Mouse (Mus musculus): ENCODE data around the gene Capn8. TPM values are rescaled to one million over a fixed set of nuclear protein-coding genes. Genes with fewer than 3 reads are reported as not detected.

Gene Capn8
- polyA plus RNA-seq, 1 experiment, result 1.4 TPM

DNA sequence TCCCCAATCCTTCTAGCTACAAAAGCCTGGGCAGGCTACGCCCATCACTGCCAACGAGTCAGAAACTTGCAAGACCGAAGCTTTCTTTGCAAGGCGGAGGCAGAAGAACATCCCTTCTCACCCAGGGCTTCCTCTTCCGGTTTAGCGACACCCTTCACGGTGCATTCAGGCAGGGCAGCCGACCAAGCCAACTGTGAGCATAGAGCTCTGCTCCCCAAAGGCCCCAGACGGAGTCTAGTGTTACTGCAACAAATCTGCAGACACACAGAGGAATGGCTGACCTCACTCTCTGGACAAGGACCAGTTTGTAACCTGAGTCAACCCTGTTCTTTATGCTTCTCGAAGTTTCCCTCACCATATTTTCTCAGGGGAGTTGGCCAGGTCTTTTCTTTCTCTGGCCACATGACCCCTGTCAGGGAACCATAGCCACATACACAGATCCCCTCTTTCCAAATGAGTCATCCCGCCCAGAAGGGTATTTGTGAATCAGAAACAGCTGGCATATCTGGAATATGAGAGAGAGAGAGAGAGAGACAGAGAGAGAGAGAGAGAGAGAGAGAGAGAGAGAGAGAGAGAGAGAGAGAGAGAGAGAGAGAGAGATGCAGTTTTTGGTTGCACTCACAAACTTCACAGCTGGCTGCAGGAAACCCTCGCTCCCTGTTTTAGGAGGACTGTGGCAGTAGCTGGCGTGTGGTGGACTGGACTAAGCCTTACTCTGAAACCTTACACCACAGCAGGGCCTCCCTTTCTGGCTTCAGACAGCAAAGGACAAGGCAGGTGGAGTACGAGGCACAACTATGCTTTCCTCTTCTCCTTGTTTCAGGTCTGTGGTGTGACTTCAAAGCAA, 44.5 kb upstream of the Capn8 start:
- TF ChIP-seq POLR2A (IDR thresholded peaks at IDR 0.05; ENCODE audit: control insufficient read depth, low read depth, low read length), result no peak
- no peak for TF ChIP-seq CTCF (IDR thresholded peaks at IDR 0.05; ENCODE audit: control insufficient read depth, insufficient read depth, insufficient replicate concordance, low read depth, low read length)
- Histone ChIP-seq H3K27me3 (ENCODE audit: control insufficient read depth, insufficient read depth, low read length) (peaks cover 4% of the 10 kb centered on the region; the same call in 1 of the 2 replicates), H3K27ac (ENCODE audit: control insufficient read depth, insufficient read depth, low read depth, low read length) (no peak overlapping the region), H3K4me1 (ENCODE audit: control insufficient read depth, insufficient read depth, low read length) (peaks cover 2% of the 10 kb centered on the region), H3K4me3 (ENCODE audit: control insufficient read depth, low read depth, low read length) (no peak overlapping the region), H3K36me3 (ENCODE audit: control insufficient read depth, insufficient read depth, low read length) (no peaks in the 10 kb centered on the region)

DNA sequence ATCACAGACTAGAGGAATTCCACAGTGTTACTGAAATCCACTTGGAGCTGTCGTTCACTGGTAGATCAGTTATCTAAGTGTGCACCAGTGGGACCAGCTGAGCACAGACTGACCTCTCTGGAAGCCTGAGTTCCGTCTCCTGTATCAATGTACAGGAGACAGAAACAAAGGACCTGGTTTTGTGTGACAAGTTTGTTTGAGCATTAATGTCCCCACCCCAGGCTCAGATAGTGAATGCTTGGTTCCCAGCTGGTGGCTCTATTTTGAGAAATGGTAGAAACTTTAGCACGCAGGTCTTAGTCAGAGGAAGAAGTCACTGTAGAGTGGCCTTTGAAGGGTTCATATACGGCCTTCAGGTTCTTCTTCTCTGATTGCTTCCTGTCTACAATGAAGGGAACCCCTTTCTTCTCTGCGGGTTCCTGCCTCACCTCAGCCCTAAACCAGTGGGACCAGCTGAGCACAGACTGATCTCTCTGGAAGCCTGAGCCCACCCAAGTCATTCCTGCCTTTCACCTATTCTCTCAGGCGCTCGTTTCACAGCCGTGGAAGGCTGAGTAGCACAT, 43.8 kb upstream of the Capn8 start:
- Histone ChIP-seq H3K4me3 (ENCODE audit: control insufficient read depth, low read depth, low read length) (no peak overlapping the region), H3K27ac (ENCODE audit: control insufficient read depth, insufficient read depth, low read depth, low read length) (no peak overlapping the region), H3K36me3 (ENCODE audit: control insufficient read depth, insufficient read depth, low read length) (no peaks in the 10 kb centered on the region), H3K4me1 (ENCODE audit: control insufficient read depth, insufficient read depth, low read length) (peaks cover 2% of the 10 kb centered on the region), H3K27me3 (ENCODE audit: control insufficient read depth, insufficient read depth, low read length) (peaks cover 4% of the 10 kb centered on the region; the same call in 1 of the 2 replicates)
- TF ChIP-seq CTCF (IDR thresholded peaks at IDR 0.05; ENCODE audit: control insufficient read depth, insufficient read depth, insufficient replicate concordance, low read depth, low read length), result no peak
- TF ChIP-seq POLR2A (IDR thresholded peaks at IDR 0.05; ENCODE audit: control insufficient read depth, low read depth, low read length), result no peak

DNA sequence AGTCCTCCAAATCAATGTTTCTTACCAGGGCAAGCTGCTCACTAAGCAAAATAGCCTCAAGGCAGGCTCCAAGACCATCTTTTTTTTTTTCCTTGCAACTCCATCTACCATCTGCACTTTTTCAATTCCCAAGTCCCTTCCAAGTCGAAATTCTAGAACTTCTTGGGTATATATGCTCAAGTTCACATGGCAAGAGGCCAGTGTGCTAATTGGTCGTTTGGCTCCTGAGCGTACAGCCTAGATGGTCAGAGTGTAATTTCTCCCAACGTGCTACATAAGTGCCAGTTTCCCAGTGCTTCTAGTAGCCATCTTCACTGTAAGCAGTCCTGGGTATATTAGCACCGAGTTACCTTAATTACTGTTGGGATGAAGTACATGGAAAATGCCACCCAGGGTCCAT, 41.8 kb upstream of the Capn8 start:
- peaks cover 2% of the 10 kb centered on the region for H3K4me1 ChIP-seq (ENCODE audit: control insufficient read depth, insufficient read depth, low read length)
- no peak for TF ChIP-seq CTCF (IDR thresholded peaks at IDR 0.05; ENCODE audit: control insufficient read depth, insufficient read depth, insufficient replicate concordance, low read depth, low read length)
- TF ChIP-seq POLR2A (IDR thresholded peaks at IDR 0.05; ENCODE audit: control insufficient read depth, low read depth, low read length), result no peak
- H3K36me3 ChIP-seq (ENCODE audit: control insufficient read depth, insufficient read depth, low read length), result no peaks in the 10 kb centered on the region
- no peak overlapping the region for H3K4me3 ChIP-seq (ENCODE audit: control insufficient read depth, low read depth, low read length)
- H3K27me3 ChIP-seq (ENCODE audit: control insufficient read depth, insufficient read depth, low read length), result no peaks in the 10 kb centered on the region
- no peak overlapping the region for H3K27ac ChIP-seq (ENCODE audit: control insufficient read depth, insufficient read depth, low read depth, low read length)

GRCm38 (mm10) chr1:182523692-182524091, 41.1 kb upstream of the Capn8 start:
- no peak for TF ChIP-seq POLR2A (IDR thresholded peaks at IDR 0.05; ENCODE audit: control insufficient read depth, low read depth, low read length)
- TF ChIP-seq CTCF (IDR thresholded peaks at IDR 0.05; ENCODE audit: control insufficient read depth, insufficient read depth, insufficient replicate concordance, low read depth, low read length), result no peak
- peaks cover 5% of the 10 kb centered on the region for H3K4me1 ChIP-seq (ENCODE audit: control insufficient read depth, insufficient read depth, low read length)
- H3K36me3 ChIP-seq (ENCODE audit: control insufficient read depth, insufficient read depth, low read length), result no peaks in the 10 kb centered on the region
- H3K27me3 ChIP-seq (ENCODE audit: control insufficient read depth, insufficient read depth, low read length), result no peaks in the 10 kb centered on the region
- no peak overlapping the region for H3K27ac ChIP-seq (ENCODE audit: control insufficient read depth, insufficient read depth, low read depth, low read length)
- no peak overlapping the region for H3K4me3 ChIP-seq (ENCODE audit: control insufficient read depth, low read depth, low read length)

- TF ChIP-seq CTCF (IDR thresholded peaks at IDR 0.05; ENCODE audit: control insufficient read depth, insufficient read depth, insufficient replicate concordance, low read depth, low read length), result no peak
- Histone ChIP-seq H3K27ac (ENCODE audit: control insufficient read depth, insufficient read depth, low read depth, low read length) (no peak overlapping the region), H3K4me1 (ENCODE audit: control insufficient read depth, insufficient read depth, low read length) (peaks cover 3% of the 10 kb centered on the region; the same call in 1 of the 2 replicates), H3K4me3 (ENCODE audit: control insufficient read depth, low read depth, low read length) (no peak overlapping the region), H3K36me3 (ENCODE audit: control insufficient read depth, insufficient read depth, low read length) (no peaks in the 10 kb centered on the region), H3K27me3 (ENCODE audit: control insufficient read depth, insufficient read depth, low read length) (no peaks in the 10 kb centered on the region)
These were observed 39.2 kb upstream of the Capn8 start for GRCm38 (mm10) chr1:182525601-182526000.

- no peak overlapping the region for H3K4me3 ChIP-seq (ENCODE audit: control insufficient read depth, low read depth, low read length)
- H3K4me1 ChIP-seq (ENCODE audit: control insufficient read depth, insufficient read depth, low read length), result peaks cover 3% of the 10 kb centered on the region; the same call in 1 of the 2 replicates
- H3K27ac ChIP-seq (ENCODE audit: control insufficient read depth, insufficient read depth, low read depth, low read length), result no peak overlapping the region
- H3K27me3 ChIP-seq (ENCODE audit: control insufficient read depth, insufficient read depth, low read length), result no peaks in the 10 kb centered on the region
- no peaks in the 10 kb centered on the region for H3K36me3 ChIP-seq (ENCODE audit: control insufficient read depth, insufficient read depth, low read length)
- TF ChIP-seq POLR2A (IDR thresholded peaks at IDR 0.05; ENCODE audit: control insufficient read depth, low read depth, low read length) (no peak), CTCF (IDR thresholded peaks at IDR 0.05; ENCODE audit: control insufficient read depth, insufficient read depth, insufficient replicate concordance, low read depth, low read length) (no peak)
These were observed 37.5 kb upstream of the Capn8 start for GRCm38 (mm10) chr1:182527261-182527766.

Data from testis, adult 2 months (tissue).